Mouse (Mus musculus) right cerebral cortex, postnatal 10 days (tissue): ENCODE results near the gene Gm8271.
"Not testable (repeated sequence)": the region's sequence is repeated elsewhere in the genome, so short reads cannot be mapped to it uniquely, and the experiment has no call there.

ENCODE experiments used
- DNase-seq, 2 experiments: peaks; one replicate each; pipeline ENCODE4 v3.0.0; 2021; ENCODE audit warnings: low spot score in 2 of 2

Gene Gm8271

GRCm38 (mm10) chr14:5185493-5185892 is at the start of gene Gm8271:
Gm8271 (plus strand) TSS chr14:5185793.
- not testable (repeated sequence) for DNase-seq

GRCm38 (mm10) chr14:5164235-5164634 is 21.4 kb upstream of the Gm8271 start, which contains the start of gene Gm3317:
Gm3317 (plus strand) TSS chr14:5164535.
- not testable (repeated sequence) for DNase-seq
